In the genomic region with DNA sequence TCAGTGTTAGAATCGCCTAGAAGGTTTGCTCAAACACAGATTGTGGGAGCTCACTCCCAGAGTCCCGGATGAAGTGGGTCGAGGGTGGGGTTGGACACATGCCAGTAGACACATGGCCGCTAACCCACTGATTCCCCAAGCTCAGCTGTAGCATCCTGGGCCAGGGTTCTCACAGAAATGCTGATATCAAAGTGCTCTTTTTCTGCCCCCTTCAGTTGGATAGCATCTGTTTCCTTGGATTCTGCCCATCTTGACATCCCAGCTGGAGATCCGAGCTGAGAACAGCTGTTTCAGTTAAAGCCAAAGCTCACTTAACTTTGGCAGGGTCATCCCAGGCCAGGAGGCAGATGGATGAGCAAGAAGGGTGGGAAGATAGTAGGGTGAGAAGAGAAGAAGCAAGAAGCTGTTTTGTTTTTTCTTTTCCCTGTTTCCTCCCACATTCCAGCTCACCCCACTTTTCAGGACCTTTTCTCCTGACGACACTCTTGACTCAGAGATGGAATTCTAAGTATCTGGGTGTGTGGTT, we compare ENCODE assay signal across 10 mouse cellular contexts. TPM values are rescaled to one million over a fixed set of nuclear protein-coding genes. Genes with fewer than 3 reads are reported as not detected.
DNase-seq lines count a peak whose midpoint lies in the region; ATAC-seq and TF ChIP-seq lines count a peak whose summit lies in the region.
"Had no signal": no experiment of that assay in that cellular context is flagged by ENCODE, and none has a peak within 500 bp of the region (broad histone marks: within the 10 kb centered on the region; RNA-seq: fewer than 3 reads in every experiment).

No protein-coding gene starts in this region.

- no peak for TF ChIP-seq POLR2A in brain, embryonic 14.5 days (IDR thresholded peaks at IDR 0.05; ENCODE audit: borderline replicate concordance, extremely low read depth, insufficient read depth, insufficient read length, poor library complexity, severe bottlenecking)
- no peak for TF ChIP-seq POLR2A in cerebellum, adult 2 months (IDR thresholded peaks at IDR 0.05; ENCODE audit: borderline replicate concordance, insufficient read depth, low read length)

- H3K27ac ChIP-seq in kidney, embryonic 15.5 days: no peak overlapping the region
- H3K27ac ChIP-seq in cerebellum, adult 2 months (ENCODE audit: insufficient read depth, low read length): no peak overlapping the region
- no peak overlapping the region for H3K27ac ChIP-seq in forebrain, embryonic 15.5 days (replicated peaks)
- H3K27ac ChIP-seq: limb, embryonic 15.5 days had no signal

- 46% methylated on average over 6 of the region's 6 CpGs for WGBS in kidney, embryonic 15.5 days
- WGBS in cerebellum, adult 2 months: 17% methylated on average over 6 of the region's 6 CpGs
- 59% methylated on average over 6 of the region's 6 CpGs for WGBS in forebrain, embryonic 15.5 days

- H3K27me3 ChIP-seq in kidney, embryonic 15.5 days: no peaks in the 10 kb centered on the region
- H3K27me3 ChIP-seq in cerebellum, adult 2 months (ENCODE audit: control insufficient read depth, insufficient read depth, low read length): no peaks in the 10 kb centered on the region
- no peaks in the 10 kb centered on the region for H3K27me3 ChIP-seq in forebrain, embryonic 15.5 days
- H3K27me3 ChIP-seq: limb, embryonic 15.5 days had no signal

- TF ChIP-seq CTCF in brain, embryonic 14.5 days (IDR thresholded peaks at IDR 0.05; ENCODE audit: borderline replicate concordance, extremely low read depth, insufficient read depth, insufficient read length): no peak
- TF ChIP-seq CTCF in cerebellum, adult 2 months (IDR thresholded peaks at IDR 0.05; ENCODE audit: borderline replicate concordance, insufficient read depth, low read depth, low read length): no peak

- ATAC-seq in kidney, embryonic 15.5 days (replicated peaks; ENCODE audit: low FRiP score): no peak
- ATAC-seq in forebrain, embryonic 15.5 days (replicated peaks): no peak

- H3K36me3 ChIP-seq in kidney, embryonic 15.5 days: no peaks in the 10 kb centered on the region
- H3K36me3 ChIP-seq in forebrain, embryonic 15.5 days: no peaks in the 10 kb centered on the region
- H3K36me3 ChIP-seq: limb, embryonic 15.5 days had no signal

- H3K4me1 ChIP-seq in kidney, embryonic 15.5 days: peaks cover 7% of the 10 kb centered on the region
- no peaks in the 10 kb centered on the region for H3K4me1 ChIP-seq in cerebellum, adult 2 months (ENCODE audit: control insufficient read depth, insufficient read depth, low read length)
- peaks cover 3% of the 10 kb centered on the region; the same call in 1 of the 2 replicates for H3K4me1 ChIP-seq in forebrain, embryonic 15.5 days
- H3K4me1 ChIP-seq: limb, embryonic 15.5 days had no signal

- no peak overlapping the region for H3K9ac ChIP-seq in kidney, embryonic 15.5 days
- no peak overlapping the region for H3K9ac ChIP-seq in forebrain, embryonic 15.5 days (replicated peaks)
- H3K9ac ChIP-seq: limb, embryonic 15.5 days had no signal

- DNase-seq in kidney, adult 11 months: peak; percentile 18
- peak; percentile 48 for DNase-seq in brain, embryonic 14.5 days (ENCODE audit: low read depth)
- peak; percentile 60 to 69 for DNase-seq in heart, postnatal 10 days
- peak; percentile 14 to 22 for DNase-seq in left cerebral cortex, postnatal 14 days (ENCODE audit: low spot score in 2 of 2)
- peak; percentile 19 to 32 for DNase-seq in urinary bladder, postnatal 36 days (ENCODE audit: low spot score in 2 of 2)
- no peak for DNase-seq in cerebellum, adult 2 months

- H3K9me3 ChIP-seq in kidney, embryonic 15.5 days (replicated peaks): no peaks in the 10 kb centered on the region
- H3K9me3 ChIP-seq in forebrain, embryonic 15.5 days: no peaks in the 10 kb centered on the region
- H3K9me3 ChIP-seq: limb, embryonic 15.5 days had no signal

- intact Hi-C loops in heart, postnatal 10 days (cut with DNase I): no loop called here
- intact Hi-C loops in left cerebral cortex, postnatal 14 days (cut with DNase I): no loop called here

- no peak overlapping the region for H3K4me2 ChIP-seq in kidney, embryonic 15.5 days
- H3K4me2 ChIP-seq in forebrain, embryonic 15.5 days (replicated peaks): no peak overlapping the region
- H3K4me2 ChIP-seq: limb, embryonic 15.5 days had no signal

- no peak overlapping the region for H3K4me3 ChIP-seq in kidney, embryonic 15.5 days (replicated peaks)
- no peak overlapping the region for H3K4me3 ChIP-seq in cerebellum, adult 2 months (replicated peaks; ENCODE audit: insufficient read depth, low read depth, low read length)
- no peak overlapping the region for H3K4me3 ChIP-seq in forebrain, embryonic 15.5 days
- H3K4me3 ChIP-seq: limb, embryonic 15.5 days had no signal

RNA-seq across cellular contexts. Expression of a gene that starts 31.5 kb away (rescaled TPM):
- polyA plus RNA-seq in kidney, embryonic 15.5 days (2015; fragmentation: Nextera tagmentation; extraction: Ambion mirVana): 116 and 117 TPM in 2 replicates
- polyA plus RNA-seq in brain, embryonic 14.5 days (2012; rRNA removed): 53.8 and 71.7 TPM in 2 replicates
- total RNA-seq in heart, postnatal 10 days (2021): 10 to 100 TPM; 11.1 to 11.9 TPM
- total RNA-seq in left cerebral cortex, postnatal 14 days (2021): 10 to 100 TPM; 58.7 to 60.6 TPM
- 100 and 107 TPM in 2 replicates for polyA plus RNA-seq in cerebellum, adult 2 months (2012; rRNA removed)
- polyA plus RNA-seq in forebrain, embryonic 15.5 days (2015; fragmentation: Nextera tagmentation; extraction: Ambion mirVana): 97.5 and 101 TPM in 2 replicates

RNA-seq across cellular contexts. Expression of a gene that starts 31.6 kb away (rescaled TPM):
- 13.0 and 13.2 TPM in 2 replicates for polyA plus RNA-seq in kidney, embryonic 15.5 days (2015; fragmentation: Nextera tagmentation; extraction: Ambion mirVana)
- polyA plus RNA-seq in brain, embryonic 14.5 days (2012; rRNA removed): 19.7 and 22.2 TPM in 2 replicates
- 10 to 100 TPM; 14.2 to 15.3 TPM for total RNA-seq in heart, postnatal 10 days (2021)
- 10 to 100 TPM; 41.5 to 46.8 TPM for total RNA-seq in left cerebral cortex, postnatal 14 days (2021)
- 88.4 and 93.0 TPM in 2 replicates for polyA plus RNA-seq in cerebellum, adult 2 months (2012; rRNA removed)
- polyA plus RNA-seq in forebrain, embryonic 15.5 days (2015; fragmentation: Nextera tagmentation; extraction: Ambion mirVana): 14.7 and 15.4 TPM in 2 replicates

RNA-seq across cellular contexts. Expression of a gene that starts 46.5 kb away (rescaled TPM):
- 4.2 and 4.4 TPM in 2 replicates for polyA plus RNA-seq in kidney, embryonic 15.5 days (2015; fragmentation: Nextera tagmentation; extraction: Ambion mirVana)
- polyA plus RNA-seq in brain, embryonic 14.5 days (2012; rRNA removed): 3.9 and 4.5 TPM in 2 replicates
- 1 to 10 TPM; 3.3 to 3.8 TPM for total RNA-seq in heart, postnatal 10 days (2021)
- 1 to 10 TPM; 3.5 to 3.7 TPM for total RNA-seq in left cerebral cortex, postnatal 14 days (2021)
- polyA plus RNA-seq in cerebellum, adult 2 months (2012; rRNA removed): 3.4 and 4.7 TPM in 2 replicates
- 4.2 and 4.4 TPM in 2 replicates for polyA plus RNA-seq in forebrain, embryonic 15.5 days (2015; fragmentation: Nextera tagmentation; extraction: Ambion mirVana)
- total RNA-seq: MEL had no signal

Comparison
In these comparisons a context has a peak if more than half of its experiments do, and no peak if none do; other contexts are left out.
1. DNase-seq: peak in kidney, adult 11 months (single experiment), brain, embryonic 14.5 days (single experiment), heart, postnatal 10 days (2 of 2), left cerebral cortex, postnatal 14 days (2 of 2) and urinary bladder, postnatal 36 days (2 of 2); none in cerebellum, adult 2 months (0 of 2).